Mouse (Mus musculus) testis, adult 10 weeks (tissue): Measurements from ENCODE around the gene Rsf1. TPM values are rescaled to one million over a fixed set of nuclear protein-coding genes. Genes with fewer than 3 reads are reported as not detected.

ENCODE experiments used
- polyA plus RNA-seq: library from polyadenylated mRNA; stranded (reverse); fragments of 350-450 nt; fragmentation: Illumina TruSeq; extraction: RNeasy Lipid Tissue Mini Kit (QIAGEN cat#74804); gene quantifications from one replicate; pipeline ENCODE4 v1.2.3, GENCODE M21; 2014; ENCODE audit warnings: low read depth, low replicate concordance

The Rsf1 gene
- polyA plus RNA-seq: 30.8 TPM

DNA sequence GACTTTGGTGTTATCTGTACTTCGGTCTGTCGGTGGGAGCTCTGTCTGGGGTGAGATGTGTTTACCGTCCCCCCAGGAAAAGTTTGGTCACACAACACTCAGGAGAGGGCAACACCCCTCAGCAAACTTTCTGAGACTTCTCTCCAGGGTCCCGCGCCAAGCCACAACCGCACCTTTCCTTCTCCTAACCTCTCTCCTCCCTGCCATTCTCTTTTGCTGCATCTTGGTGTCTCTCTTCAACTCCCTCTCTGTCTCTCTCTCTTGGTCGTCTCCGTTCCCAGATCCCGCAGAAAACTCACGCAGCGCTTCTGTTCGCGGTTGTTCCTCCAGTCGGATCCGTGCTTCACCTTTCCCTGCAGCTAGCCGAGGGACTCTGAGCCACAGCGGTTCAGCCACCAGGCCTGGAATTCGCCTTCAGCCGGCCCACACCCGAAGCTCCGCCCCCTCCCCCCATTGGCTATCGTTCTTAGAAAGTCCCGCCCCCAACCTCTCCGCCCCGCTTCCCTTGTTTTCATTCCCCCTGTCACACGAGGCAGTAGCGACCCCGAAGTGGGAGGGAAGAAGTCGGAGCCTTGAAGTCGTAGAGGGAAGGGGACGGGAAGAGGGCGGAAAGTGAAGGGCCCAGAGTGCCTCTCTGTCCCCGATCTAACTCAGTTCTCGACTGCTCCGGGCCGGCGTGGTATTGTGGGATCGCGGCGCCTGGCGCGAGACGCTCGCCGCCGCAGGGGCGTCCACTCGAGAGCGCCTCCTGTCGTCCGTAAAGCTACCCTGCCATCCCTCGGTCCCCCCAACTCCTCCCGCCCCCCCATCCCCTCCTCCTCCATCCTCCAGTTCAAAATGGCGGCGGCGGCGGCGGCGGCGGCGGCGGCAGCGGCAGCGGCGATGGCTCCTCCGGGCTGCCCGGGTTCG, at the start of gene Rsf1, which contains the start of gene Aamdc:
Gene Rsf1, plus strand, starts transcription at position 823 of the 909 bp plus-strand sequence.
Gene Aamdc, minus strand, starts transcription at position 431 of the 909 bp plus-strand sequence.

DNA sequence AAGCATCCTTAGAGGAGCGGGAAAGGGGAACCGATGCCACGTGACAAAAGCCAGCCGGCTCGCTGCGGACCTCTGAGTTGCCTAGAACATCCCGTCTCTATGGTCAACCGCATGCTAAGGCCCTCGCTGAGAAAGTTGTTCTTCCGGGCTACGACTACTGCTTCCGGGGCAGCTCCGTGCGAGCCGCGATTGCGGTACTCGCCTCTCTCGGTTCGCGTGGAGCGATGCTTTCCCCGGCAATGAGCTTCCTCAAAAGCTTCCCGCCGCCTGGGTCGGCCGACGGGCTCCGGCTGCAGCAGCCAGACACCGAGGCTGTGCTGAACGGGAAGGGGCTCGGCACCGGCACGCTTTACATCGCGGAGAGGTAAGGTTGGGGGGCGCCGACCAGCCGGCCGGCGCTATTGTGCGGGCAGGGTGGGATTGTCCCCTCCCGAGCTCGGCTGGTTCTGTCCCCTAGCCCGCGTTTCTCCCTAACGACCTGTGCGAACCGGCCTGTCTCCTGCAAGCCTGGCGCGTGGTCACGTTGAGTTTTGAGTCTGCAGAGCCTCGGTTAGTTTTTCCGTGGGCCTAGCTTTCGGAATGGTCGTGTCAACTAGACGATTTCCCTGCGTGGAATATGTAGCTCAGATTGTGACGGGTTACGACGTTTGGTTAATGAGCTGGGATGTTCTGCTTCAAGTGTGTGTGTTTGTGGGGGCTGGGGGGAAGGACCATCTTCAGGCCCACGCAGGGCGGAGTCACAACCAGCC, 117.0 kb downstream of the Rsf1 start, which contains the start of gene Clns1a:
Gene Clns1a, plus strand, starts transcription at position 129 of the 749 bp plus-strand sequence.

DNA sequence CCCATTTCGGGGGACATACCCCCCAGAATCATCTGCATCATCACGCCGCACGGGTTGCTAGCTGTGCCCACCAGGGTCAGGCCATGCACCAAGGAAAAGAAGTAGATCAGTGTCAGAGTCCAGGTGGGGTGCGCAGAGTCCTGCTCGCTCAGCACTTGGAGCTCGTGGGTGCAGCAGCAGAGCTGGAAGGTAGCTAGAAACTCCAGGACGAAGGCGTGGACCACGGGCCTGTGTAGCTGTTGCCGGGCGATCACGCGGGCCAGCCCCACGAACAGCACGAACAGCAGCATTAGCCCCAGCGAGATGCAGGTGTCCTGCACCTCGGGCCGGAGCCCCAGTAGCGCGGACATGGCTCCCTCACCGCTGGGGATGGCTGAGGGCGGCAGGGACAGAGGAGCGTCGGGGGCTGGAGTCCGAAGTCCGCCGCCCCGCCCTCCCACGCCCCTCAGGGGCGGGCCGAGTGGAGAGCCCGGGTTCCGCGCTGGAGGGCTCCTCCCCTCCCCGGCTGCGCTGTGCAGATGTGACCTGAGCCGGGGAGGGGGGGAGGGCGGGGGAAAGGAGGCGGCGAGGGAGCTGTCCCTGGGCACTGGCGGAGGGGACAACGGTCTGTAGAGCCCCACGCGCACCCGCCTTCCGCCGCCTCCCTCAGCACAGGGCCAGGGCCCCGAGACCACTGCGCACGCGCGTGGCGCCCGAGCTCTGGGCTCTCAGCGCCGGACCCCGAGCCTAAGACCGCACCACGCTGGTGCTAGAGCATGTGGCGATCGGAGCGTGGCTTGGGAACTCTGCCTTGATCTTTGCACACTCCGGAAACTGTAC, 158.2 kb downstream of the Rsf1 start, which contains the start of gene Aqp11:
Gene Aqp11, minus strand, starts transcription at position 652 of the 819 bp plus-strand sequence.

Other genes starting within 250 kb of the Rsf1 start
- gene Usp35, start 247.9 kb upstream of the Rsf1 start, polyA plus RNA-seq: 0.21 TPM
- 1.2 TPM for gene Kctd21, start 247.6 kb upstream of the Rsf1 start, polyA plus RNA-seq
- 44.0 TPM for gene Alg8, start 208.3 kb upstream of the Rsf1 start, polyA plus RNA-seq
- gene Ndufc2, start 179.9 kb upstream of the Rsf1 start, polyA plus RNA-seq: 57.3 TPM
- 0.71 TPM for gene Thrsp, start 162.2 kb upstream of the Rsf1 start, polyA plus RNA-seq
- gene Kctd14, start 128.6 kb upstream of the Rsf1 start, polyA plus RNA-seq: 23.3 TPM
- gene Ints4, start 98.9 kb upstream of the Rsf1 start, polyA plus RNA-seq: 88.6 TPM
- 15.7 TPM for gene Aamdc, start 392 bp upstream of the Rsf1 start, polyA plus RNA-seq
- 57.2 TPM for gene Clns1a, start 116.7 kb downstream of the Rsf1 start, polyA plus RNA-seq
- 685 TPM for gene Aqp11, start 158.4 kb downstream of the Rsf1 start, polyA plus RNA-seq
- gene Pak1, start 208.7 kb downstream of the Rsf1 start, polyA plus RNA-seq: 14.0 TPM